10 mouse cellular contexts compared by ENCODE assay signal in genomic region chr1:90838657-90839056, GRCm38 (mm10). TPM values are rescaled to one million over a fixed set of nuclear protein-coding genes. Genes with fewer than 3 reads are reported as not detected.
DNase-seq lines count a peak whose midpoint lies in the region; ATAC-seq and TF ChIP-seq lines count a peak whose summit lies in the region.
"Had no signal": no experiment of that assay in that cellular context is flagged by ENCODE, and none has a peak within 500 bp of the region (broad histone marks: within the 10 kb centered on the region; RNA-seq: fewer than 3 reads in every experiment).

No protein-coding gene starts in this region.

- peak overlapping the region; percentile 28; the same call in 1 of the 2 replicates for H3K4me2 ChIP-seq in intestine, embryonic 15.5 days (replicated peaks)
- H3K4me2 ChIP-seq in stomach, postnatal 0 days (replicated peaks; ENCODE audit: low read depth), result peak overlapping the region; percentile 29; the same call in 1 of the 2 replicates
- H3K4me2 ChIP-seq in hindbrain, embryonic 13.5 days, result no peak overlapping the region
- H3K4me2 ChIP-seq in forebrain, embryonic 12.5 days, result no peak overlapping the region
- H3K4me2 ChIP-seq: midbrain, embryonic 15.5 days had no signal

- no peak for ATAC-seq in intestine, embryonic 15.5 days
- ATAC-seq in stomach, postnatal 0 days (ENCODE audit: low FRiP score, low TSS enrichment), result no peak
- no peak for ATAC-seq in hindbrain, embryonic 13.5 days (ENCODE audit: low FRiP score)
- ATAC-seq in forebrain, embryonic 12.5 days (ENCODE audit: low FRiP score), result no peak
- ATAC-seq: midbrain, embryonic 15.5 days had no signal

- peak; percentile 11 for DNase-seq in urinary bladder, postnatal 14 days (ENCODE audit: low spot score)
- DNase-seq in urinary bladder, postnatal 4 days (ENCODE audit: low spot score in 2 of 2), result no peak
- DNase-seq in gastrocnemius, postnatal 25 days, result peak; percentile 58
- DNase-seq in stomach, postnatal 0 days (ENCODE audit: low spot score), result no peak
- no peak for DNase-seq in ovary, postnatal 36 days (ENCODE audit: low spot score)
- DNase-seq: cerebellum, adult 11 months had no signal

- H3K27me3 ChIP-seq in intestine, embryonic 15.5 days (replicated peaks), result no peaks in the 10 kb centered on the region
- no peaks in the 10 kb centered on the region for H3K27me3 ChIP-seq in stomach, postnatal 0 days (ENCODE audit: control insufficient read depth, insufficient read depth, low read length)
- H3K27me3 ChIP-seq in hindbrain, embryonic 13.5 days, result no peaks in the 10 kb centered on the region
- no peaks in the 10 kb centered on the region for H3K27me3 ChIP-seq in forebrain, embryonic 12.5 days
- H3K27me3 ChIP-seq: midbrain, embryonic 15.5 days had no signal

- 55% methylated on average over 4 of the region's 4 CpGs for WGBS in intestine, embryonic 15.5 days
- WGBS in stomach, postnatal 0 days, result 35% methylated on average over 4 of the region's 4 CpGs
- WGBS in hindbrain, embryonic 13.5 days, result 86% methylated on average over 4 of the region's 4 CpGs
- 82% methylated on average over 4 of the region's 4 CpGs for WGBS in forebrain, embryonic 12.5 days

- peaks cover 14% of the 10 kb centered on the region; the same call in 1 of the 2 replicates for H3K4me1 ChIP-seq in intestine, embryonic 15.5 days (replicated peaks)
- peaks cover 3% of the 10 kb centered on the region for H3K4me1 ChIP-seq in stomach, postnatal 0 days (replicated peaks; ENCODE audit: control insufficient read depth, insufficient read depth)
- peaks cover 4% of the 10 kb centered on the region; the same call in 1 of the 2 replicates for H3K4me1 ChIP-seq in hindbrain, embryonic 13.5 days (replicated peaks)
- H3K4me1 ChIP-seq in forebrain, embryonic 12.5 days, result peaks cover 2% of the 10 kb centered on the region; the same call in 1 of the 2 replicates

- H3K9me3 ChIP-seq in intestine, embryonic 15.5 days, result no peaks in the 10 kb centered on the region
- no peaks in the 10 kb centered on the region for H3K9me3 ChIP-seq in stomach, postnatal 0 days (ENCODE audit: control insufficient read depth, low read length)
- no peaks in the 10 kb centered on the region for H3K9me3 ChIP-seq in hindbrain, embryonic 13.5 days
- no peaks in the 10 kb centered on the region for H3K9me3 ChIP-seq in forebrain, embryonic 12.5 days
- H3K9me3 ChIP-seq: midbrain, embryonic 15.5 days had no signal

- H3K36me3 ChIP-seq in intestine, embryonic 15.5 days, result no peaks in the 10 kb centered on the region
- no peaks in the 10 kb centered on the region for H3K36me3 ChIP-seq in stomach, postnatal 0 days (ENCODE audit: control insufficient read depth, insufficient read depth, low read length)
- H3K36me3 ChIP-seq in hindbrain, embryonic 13.5 days, result no peaks in the 10 kb centered on the region
- H3K36me3 ChIP-seq in forebrain, embryonic 12.5 days (replicated peaks), result no peaks in the 10 kb centered on the region
- H3K36me3 ChIP-seq: midbrain, embryonic 15.5 days had no signal

- H3K27ac ChIP-seq in intestine, embryonic 15.5 days, result peak overlapping the region; percentile 70
- H3K27ac ChIP-seq in stomach, postnatal 0 days (replicated peaks), result peak overlapping the region; percentile 76
- H3K27ac ChIP-seq in hindbrain, embryonic 13.5 days, result no peak overlapping the region
- H3K27ac ChIP-seq in forebrain, embryonic 12.5 days, result no peak overlapping the region
- H3K27ac ChIP-seq: midbrain, embryonic 15.5 days had no signal

- TF ChIP-seq EP300 in stomach, postnatal 0 days (optimal IDR thresholded peaks at IDR 0.05), result no peak

- H3K9ac ChIP-seq in intestine, embryonic 15.5 days, result no peak overlapping the region
- no peak overlapping the region for H3K9ac ChIP-seq in stomach, postnatal 0 days (ENCODE audit: low read length)
- H3K9ac ChIP-seq in hindbrain, embryonic 13.5 days, result no peak overlapping the region
- no peak overlapping the region for H3K9ac ChIP-seq in forebrain, embryonic 12.5 days
- H3K9ac ChIP-seq: midbrain, embryonic 15.5 days had no signal

- no peak for TF ChIP-seq CTCF in stomach, postnatal 0 days (IDR thresholded peaks at IDR 0.05; ENCODE audit: low read depth)

- no peak overlapping the region for H3K4me3 ChIP-seq in intestine, embryonic 15.5 days (replicated peaks)
- no peak overlapping the region for H3K4me3 ChIP-seq in stomach, postnatal 0 days (ENCODE audit: low read depth, low read length)
- H3K4me3 ChIP-seq in hindbrain, embryonic 13.5 days, result no peak overlapping the region
- no peak overlapping the region for H3K4me3 ChIP-seq in forebrain, embryonic 12.5 days (replicated peaks)
- H3K4me3 ChIP-seq: midbrain, embryonic 15.5 days had no signal

RNA-seq across cellular contexts. Expression of gene Col6a3, which starts 5.1 kb away (rescaled TPM):
- 100 to 1,000 TPM in 1 of 2 experiments, 10 to 100 TPM in 1; 86.2 to 121 TPM for total RNA-seq in gastrocnemius, postnatal 25 days (2021)
- 73.2 and 74.5 TPM in 2 replicates for polyA plus RNA-seq in intestine, embryonic 15.5 days (2015; fragmentation: Nextera tagmentation; extraction: Ambion mirVana)
- 56.9 and 60.5 TPM in 2 replicates for polyA plus RNA-seq in stomach, postnatal 0 days (2015; fragmentation: Nextera tagmentation; extraction: Ambion mirVana)
- 6.4 and 10.0 TPM in 2 replicates for polyA plus RNA-seq in hindbrain, embryonic 13.5 days (2015; fragmentation: Nextera tagmentation; extraction: Ambion mirVana)
- polyA plus RNA-seq in forebrain, embryonic 12.5 days (2016; fragmentation: Nextera tagmentation; extraction: Ambion mirVana), result 10.4 and 13.5 TPM in 2 replicates

Comparison
In these comparisons a context has a peak if more than half of its experiments do, and no peak if none do; other contexts are left out.
1. DNase-seq: peak in urinary bladder, postnatal 14 days (single experiment) and gastrocnemius, postnatal 25 days (single experiment); none in urinary bladder, postnatal 4 days (0 of 2), stomach, postnatal 0 days (single experiment) and ovary, postnatal 36 days (single experiment).
2. H3K27ac ChIP-seq: peak in intestine, embryonic 15.5 days (single experiment) and stomach, postnatal 0 days (single experiment); none in hindbrain, embryonic 13.5 days (single experiment) and forebrain, embryonic 12.5 days (single experiment).
3. H3K4me2 ChIP-seq: peak in intestine, embryonic 15.5 days (single experiment) and stomach, postnatal 0 days (single experiment); none in hindbrain, embryonic 13.5 days (single experiment) and forebrain, embryonic 12.5 days (single experiment).